Mouse (Mus musculus) intestine, embryonic 14.5 days (tissue): ENCODE data around the gene Ttn. TPM values are rescaled to one million over a fixed set of nuclear protein-coding genes. Genes with fewer than 3 reads are reported as not detected.
A peak's percentile ranks its signal among the peaks of the same experiment; 100 is the strongest.

Source experiments
- ATAC-seq: fragments of 200-750 bp; cut with Nextera tagmentation; replicated peaks from 2 replicates; pipeline ENCODE4 v1.8.0; 2017; ENCODE audit warnings: low read depth, moderate number of reproducible peaks, moderate TSS enrichment, moderate library complexity; ENCODE audit not compliant: low FRiP score, low TSS enrichment
- DNase-seq: peaks from one replicate; pipeline ENCODE4 v3.0.0-alpha.2; 2018; ENCODE audit warnings: low spot score
- H3K27ac ChIP-seq: fragments of 300-500 bp; sonication (generic); 2 replicates; pipeline ENCODE4 v1.5.1; 2014; ENCODE audit warnings: low read depth, mild to moderate bottlenecking, control low read depth
- H3K27me3 ChIP-seq: fragments of 300-500 bp; sonication (generic); replicated peaks from 2 replicates; pipeline ENCODE4 v1.6.1; 2014; ENCODE audit warnings: low read length, control low read depth; ENCODE audit not compliant: control insufficient read depth, insufficient read depth
- H3K36me3 ChIP-seq: fragments of 300-500 bp; sonication (generic); 2 replicates; pipeline ENCODE4 v1.6.1; 2014; ENCODE audit warnings: low read length, control low read depth; ENCODE audit not compliant: control insufficient read depth, insufficient read depth
- H3K4me1 ChIP-seq: fragments of 300-500 bp; sonication (generic); replicated peaks from 2 replicates; pipeline ENCODE4 v1.6.1; 2014; ENCODE audit warnings: low read length, control low read depth, mixed read lengths; ENCODE audit not compliant: control insufficient read depth, insufficient read depth
- H3K4me2 ChIP-seq: fragments of 300-500 bp; sonication (generic); 2 replicates; pipeline ENCODE4 v1.6.1; 2014; ENCODE audit warnings: low read length
- H3K4me3 ChIP-seq: fragments of 300-500 bp; sonication (generic); 2 replicates; pipeline ENCODE4 v1.5.1; 2014; ENCODE audit warnings: low read depth, low read length, control low read depth, mixed read lengths
- H3K9ac ChIP-seq: fragments of 300-500 bp; sonication (generic); 2 replicates; pipeline ENCODE4 v1.6.1; 2014; ENCODE audit warnings: mild to moderate bottlenecking, low read length
- H3K9me3 ChIP-seq: fragments of 300-500 bp; sonication (generic); 2 replicates; pipeline ENCODE4 v1.6.1; 2016; ENCODE audit warnings: low read length, control low read depth; ENCODE audit not compliant: control insufficient read depth
- WGBS: fragments of 180-500 bp; shearing (Covaris S2); extraction: QIAGEN DNeasy Blood & Tissue Kit; methylation state at CpG from one replicate; pipeline ENCODE4 v1.1.7; 2014; 5-methylcytosine and 5-hydroxymethylcytosine counted together
- polyA plus RNA-seq: library from polyadenylated mRNA; unstranded; fragments of >200 nt; fragmentation: Nextera tagmentation; extraction: Ambion mirVana; gene quantifications from 2 replicates; pipeline ENCODE4 v1.2.1, GENCODE M21; 2014

Ttn gene
- polyA plus RNA-seq, 1 experiment from 2014 or later = 0.04 TPM

GRCm38 (mm10) chr2:76987317-76987716 is 5.0 kb upstream of the Ttn start:
- no peaks in the 10 kb centered on the region for H3K4me1 ChIP-seq
- no peak overlapping the region for H3K9ac ChIP-seq
- ATAC-seq (no peak), DNase-seq (no peak)
- no peaks in the 10 kb centered on the region for H3K36me3 ChIP-seq
- no peak overlapping the region for H3K27ac ChIP-seq
- WGBS = 82% methylated on average over 4 of the region's 4 CpGs
- H3K4me2 ChIP-seq = no peak overlapping the region
- H3K4me3 ChIP-seq = no peak overlapping the region
- no peaks in the 10 kb centered on the region for H3K27me3 ChIP-seq
- no peaks in the 10 kb centered on the region for H3K9me3 ChIP-seq

GRCm38 (mm10) chr2:76984384-76984783 is 2.0 kb upstream of the Ttn start:
- Histone ChIP-seq H3K27me3 (no peaks in the 10 kb centered on the region), H3K36me3 (no peaks in the 10 kb centered on the region), H3K4me2 (no peak overlapping the region), H3K4me1 (no peaks in the 10 kb centered on the region), H3K27ac (no peak overlapping the region), H3K4me3 (no peak overlapping the region), H3K9ac (no peak overlapping the region), H3K9me3 (no peaks in the 10 kb centered on the region)
- DNase-seq = no peak
- 86% methylated on average over 5 of the region's 5 CpGs for WGBS
- no peak for ATAC-seq

GRCm38 (mm10) chr2:76983601-76984000 is 1.3 kb upstream of the Ttn start:
- Histone ChIP-seq H3K27ac (no peak overlapping the region), H3K36me3 (no peaks in the 10 kb centered on the region), H3K9ac (no peak overlapping the region), H3K4me2 (no peak overlapping the region), H3K9me3 (no peaks in the 10 kb centered on the region), H3K4me3 (no peak overlapping the region), H3K4me1 (no peaks in the 10 kb centered on the region), H3K27me3 (no peaks in the 10 kb centered on the region)
- WGBS = 27% methylated on average over 5 of the region's 5 CpGs
- ATAC-seq = no peak
- DNase-seq = no peak

- ATAC-seq (no peak), DNase-seq (no peak)
- H3K36me3 ChIP-seq = no peaks in the 10 kb centered on the region
- no peak overlapping the region for H3K4me2 ChIP-seq
- no peaks in the 10 kb centered on the region for H3K27me3 ChIP-seq
- no peak overlapping the region for H3K4me3 ChIP-seq
- no peaks in the 10 kb centered on the region for H3K4me1 ChIP-seq
- H3K27ac ChIP-seq = no peak overlapping the region
- no peak overlapping the region for H3K9ac ChIP-seq
- WGBS = 65% methylated on average over 5 of the region's 5 CpGs
- H3K9me3 ChIP-seq = no peaks in the 10 kb centered on the region
Observed at GRCm38 (mm10) chr2:76981717-76982116, 630 bp downstream of the Ttn start.

GRCm38 (mm10) chr2:76980146-76980545 is 2.2 kb downstream of the Ttn start:
- Histone ChIP-seq H3K9me3 (no peaks in the 10 kb centered on the region), H3K4me2 (no peak overlapping the region), H3K9ac (no peak overlapping the region), H3K4me1 (no peaks in the 10 kb centered on the region), H3K36me3 (no peaks in the 10 kb centered on the region), H3K27ac (no peak overlapping the region), H3K27me3 (no peaks in the 10 kb centered on the region), H3K4me3 (no peak overlapping the region)
- DNase-seq = peak; percentile 54
- 61% methylated on average over 9 of the region's 9 CpGs for WGBS
- no peak for ATAC-seq

- Histone ChIP-seq H3K4me3 (no peak overlapping the region), H3K27me3 (no peaks in the 10 kb centered on the region), H3K27ac (no peak overlapping the region), H3K36me3 (no peaks in the 10 kb centered on the region), H3K4me2 (no peak overlapping the region), H3K9me3 (no peaks in the 10 kb centered on the region), H3K9ac (no peak overlapping the region), H3K4me1 (no peaks in the 10 kb centered on the region)
- WGBS = 74% methylated on average over 6 of the region's 6 CpGs
- DNase-seq (no peak), ATAC-seq (no peak)
Observed at GRCm38 (mm10) chr2:76977650-76978049, 4.7 kb downstream of the Ttn start.

GRCm38 (mm10) chr2:76972051-76972450 is 10.3 kb downstream of the Ttn start:
- no peaks in the 10 kb centered on the region for H3K27me3 ChIP-seq
- H3K4me3 ChIP-seq = no peak overlapping the region
- H3K27ac ChIP-seq = no peak overlapping the region
- H3K9me3 ChIP-seq = no peaks in the 10 kb centered on the region
- H3K4me2 ChIP-seq = no peak overlapping the region
- no peak for ATAC-seq
- no peaks in the 10 kb centered on the region for H3K36me3 ChIP-seq
- WGBS = 71% methylated on average over 4 of the region's 4 CpGs
- no peak overlapping the region for H3K9ac ChIP-seq
- no peak for DNase-seq
- no peaks in the 10 kb centered on the region for H3K4me1 ChIP-seq

GRCm38 (mm10) chr2:76971069-76971468 is 11.3 kb downstream of the Ttn start:
- Histone ChIP-seq H3K27ac (no peak overlapping the region), H3K9me3 (no peaks in the 10 kb centered on the region), H3K4me1 (no peaks in the 10 kb centered on the region), H3K36me3 (no peaks in the 10 kb centered on the region), H3K9ac (no peak overlapping the region), H3K4me2 (no peak overlapping the region), H3K4me3 (no peak overlapping the region), H3K27me3 (no peaks in the 10 kb centered on the region)
- WGBS = 71% methylated on average over 5 of the region's 5 CpGs
- DNase-seq (no peak), ATAC-seq (no peak)

GRCm38 (mm10) chr2:76970669-76971068 is 11.7 kb downstream of the Ttn start:
- H3K4me1 ChIP-seq = no peaks in the 10 kb centered on the region
- H3K9me3 ChIP-seq = no peaks in the 10 kb centered on the region
- DNase-seq (no peak), ATAC-seq (no peak)
- H3K36me3 ChIP-seq = no peaks in the 10 kb centered on the region
- no peak overlapping the region for H3K9ac ChIP-seq
- H3K27ac ChIP-seq = no peak overlapping the region
- WGBS = 22% methylated on average over 4 of the region's 4 CpGs
- H3K27me3 ChIP-seq = no peaks in the 10 kb centered on the region
- H3K4me3 ChIP-seq = no peak overlapping the region
- no peak overlapping the region for H3K4me2 ChIP-seq
